Mouse (Mus musculus) thymus, adult 2 months (tissue): ENCODE results near the gene Fbxw25. TPM values are rescaled to one million over a fixed set of nuclear protein-coding genes. Genes with fewer than 3 reads are reported as not detected.
"Not testable (repeated sequence)": the region's sequence is repeated elsewhere in the genome, so short reads cannot be mapped to it uniquely, and the experiment has no call there.

Source experiments
- DNase-seq: peaks from one replicate; pipeline ENCODE4 v3.0.0; 2021
- H3K27ac ChIP-seq: fragments of 200-500 bp; 2 replicates; pipeline ENCODE4 v1.5.1; 2012; ENCODE audit warnings: low read length, control low read depth; ENCODE audit not compliant: control insufficient read depth, insufficient read depth
- H3K27me3 ChIP-seq: fragments of 200-500 bp; 2 replicates; pipeline ENCODE4 v1.6.1; 2012; ENCODE audit warnings: mild to moderate bottlenecking, low read length, moderate library complexity, mixed read lengths; ENCODE audit not compliant: control insufficient read depth, insufficient read depth
- H3K36me3 ChIP-seq: fragments of 200-500 bp; 2 replicates; pipeline ENCODE4 v1.6.1; 2012; ENCODE audit warnings: mild to moderate bottlenecking, low read length, moderate library complexity; ENCODE audit not compliant: control insufficient read depth, insufficient read depth
- H3K4me1 ChIP-seq: fragments of 200-500 bp; replicated peaks from 2 replicates; pipeline ENCODE4 v1.6.1; 2012; ENCODE audit warnings: low read length; ENCODE audit not compliant: control insufficient read depth, insufficient read depth
- H3K4me3 ChIP-seq: fragments of 200-500 bp; 2 replicates; pipeline ENCODE4 v1.5.1; 2012; ENCODE audit warnings: mild to moderate bottlenecking, low read length, control low read depth, moderate library complexity; ENCODE audit not compliant: control insufficient read depth, insufficient read depth
- CTCF ChIP-seq: fragments of 200-500 bp; IDR thresholded peaks from 2 replicates; pipeline ENCODE4 v1.5.1; 2012; ENCODE audit warnings: mild to moderate bottlenecking, control low read depth, low read length, moderate library complexity, borderline replicate concordance; ENCODE audit not compliant: control insufficient read depth, poor library complexity, insufficient read depth; ENCODE audit errors: extremely low read depth
- POLR2A ChIP-seq: fragments of 200-500 bp; IDR thresholded peaks from 2 replicates; pipeline ENCODE4 v1.6.1; 2012; ENCODE audit warnings: mild to moderate bottlenecking, low read length, control low read depth, moderate library complexity; ENCODE audit not compliant: control insufficient read depth, poor library complexity, insufficient read depth; ENCODE audit errors: extremely low read depth
- WGBS: fragments of 180-500 bp; shearing (Covaris S2); methylation state at CpG from one replicate; pipeline ENCODE4 v1.1.7; 2018; 5-methylcytosine and 5-hydroxymethylcytosine counted together
- polyA plus RNA-seq: library from polyadenylated mRNA; depleted of rRNA; stranded (reverse); fragments of >200 nt; gene quantifications from 2 replicates; pipeline ENCODE4 v1.2.3, GENCODE M21; 2012; rRNA removed

Gene Fbxw25
- not detected in 2 replicates for polyA plus RNA-seq

DNA sequence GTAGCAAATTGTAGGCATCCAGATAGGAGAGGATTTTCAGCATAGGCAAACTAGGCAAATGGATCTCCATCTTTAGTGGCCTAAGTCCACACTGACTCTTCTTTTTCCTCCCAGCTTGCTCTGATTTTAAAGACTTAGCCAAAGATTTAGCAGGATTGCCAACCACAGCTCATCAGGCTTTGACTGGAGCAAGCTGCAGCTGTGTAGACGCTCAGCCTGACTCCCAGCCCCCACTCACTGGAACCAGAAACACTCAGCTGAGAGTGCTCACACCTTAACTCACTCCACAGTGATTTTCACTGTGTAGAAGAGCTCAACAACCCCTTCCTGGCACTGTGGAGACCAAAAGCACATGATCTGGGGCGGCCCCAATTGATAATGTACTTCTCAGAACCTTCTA is at the start of gene Fbxw25:
Fbxw25 (minus strand) TSS at position 101 of the 400 bp plus-strand sequence.
- not testable (repeated sequence) for DNase-seq, H3K36me3 ChIP-seq, H3K27ac ChIP-seq, H3K4me3 ChIP-seq, H3K27me3 ChIP-seq, H3K4me1 ChIP-seq
- 63% methylated on average over 2 of the region's 2 CpGs for WGBS

DNA sequence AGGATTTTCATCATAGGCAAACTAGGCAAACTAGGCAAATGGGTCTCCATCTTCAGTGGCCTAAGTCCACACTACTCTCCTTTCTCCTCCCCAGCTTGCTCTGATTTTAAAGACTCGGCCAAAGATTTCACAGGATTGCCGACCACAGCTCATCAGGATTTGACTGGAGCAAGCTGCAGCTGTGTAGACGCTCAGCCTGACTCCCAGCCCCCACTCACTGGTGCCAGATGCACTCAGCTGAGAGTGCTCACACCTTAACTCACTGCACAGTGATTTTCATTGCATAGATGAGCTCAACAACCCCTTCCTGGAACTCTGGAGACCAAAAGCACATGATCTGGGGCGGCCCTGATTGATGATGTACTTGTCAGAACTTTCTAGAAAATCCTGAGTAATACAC is 38.1 kb upstream of the Fbxw25 start, which contains the start of gene Fbxw18:
Fbxw18 (minus strand) TSS at position 101 of the 400 bp plus-strand sequence.
- H3K27ac ChIP-seq, H3K27me3 ChIP-seq, H3K4me3 ChIP-seq, DNase-seq, H3K4me1 ChIP-seq, H3K36me3 ChIP-seq: not testable (repeated sequence)
- 81% methylated on average over 4 of the region's 4 CpGs for WGBS

DNA sequence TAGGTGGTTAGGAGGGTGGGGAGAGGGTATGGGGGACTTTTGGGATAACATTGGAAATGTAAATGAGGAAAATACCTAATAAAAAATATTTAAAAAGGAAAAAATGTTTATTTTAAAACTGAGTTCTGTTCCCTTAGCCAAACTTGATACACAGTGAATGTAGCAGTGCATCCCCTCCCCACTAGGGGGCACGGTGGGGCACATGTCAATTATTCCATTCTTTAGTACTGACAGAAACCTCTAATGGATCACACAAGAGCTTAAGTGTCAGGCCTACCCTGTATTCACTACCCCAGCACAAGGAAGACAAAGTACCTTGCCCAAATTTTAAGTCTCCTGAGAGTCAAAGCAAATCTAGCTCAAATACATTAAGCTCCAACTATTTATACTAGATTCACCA is 20.8 kb upstream of the Fbxw25 start:
- no peak overlapping the region for H3K4me3 ChIP-seq
- H3K27ac ChIP-seq = no peak overlapping the region
- no peaks in the 10 kb centered on the region for H3K4me1 ChIP-seq
- no peaks in the 10 kb centered on the region for H3K36me3 ChIP-seq
- 0% methylated on average over 1 of the region's 1 CpGs for WGBS
- H3K27me3 ChIP-seq = no peaks in the 10 kb centered on the region
- DNase-seq = peak; percentile 25
- TF ChIP-seq CTCF = no peak
- TF ChIP-seq POLR2A = no peak

DNA sequence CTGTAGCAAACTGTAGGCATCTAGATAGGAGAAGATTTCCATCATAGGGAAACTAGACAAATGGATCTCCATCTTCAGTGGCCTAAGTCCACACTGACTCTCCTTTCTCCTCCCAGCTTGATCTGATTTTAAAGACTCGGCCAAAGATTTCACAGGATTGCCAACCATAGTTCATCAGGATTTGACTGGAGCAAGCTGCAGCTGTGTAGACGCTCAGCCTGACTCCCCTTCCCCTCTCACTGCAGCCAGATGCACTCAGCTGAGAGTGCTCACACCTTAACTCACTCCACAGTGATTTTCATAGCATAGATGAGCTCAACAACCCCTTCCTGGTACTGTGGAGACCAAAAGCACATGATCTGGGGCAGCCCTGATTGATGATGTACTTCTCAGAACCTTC is 38.5 kb downstream of the Fbxw25 start, which contains the start of gene Fbxw24:
Fbxw24 (minus strand) TSS at position 101 of the 400 bp plus-strand sequence.
- H3K27me3 ChIP-seq, H3K4me1 ChIP-seq, DNase-seq, H3K4me3 ChIP-seq, H3K36me3 ChIP-seq, H3K27ac ChIP-seq: not testable (repeated sequence)
- WGBS = 92% methylated on average over 2 of the region's 2 CpGs

DNA sequence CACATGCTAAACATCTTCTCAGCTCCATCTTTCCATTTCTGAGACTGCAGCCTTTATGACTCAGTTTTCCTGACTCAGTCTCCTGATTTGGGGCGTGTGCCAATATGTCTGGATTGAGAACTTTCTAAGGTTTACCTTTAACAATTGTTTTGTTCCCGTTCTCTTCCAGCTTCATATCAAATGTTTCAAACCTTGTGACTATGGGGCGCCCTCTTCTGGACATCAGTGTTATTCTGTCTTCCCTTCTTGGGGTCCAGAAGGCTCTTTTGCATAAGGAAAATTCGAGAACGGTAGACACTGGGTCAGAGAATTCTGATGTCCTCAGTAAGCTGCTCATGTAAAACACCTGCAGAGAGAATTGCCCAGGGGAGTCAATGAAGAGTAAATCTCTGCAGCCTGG is 57.6 kb downstream of the Fbxw25 start:
- not testable (repeated sequence) for H3K36me3 ChIP-seq, H3K27ac ChIP-seq, H3K4me3 ChIP-seq, DNase-seq, H3K4me1 ChIP-seq, H3K27me3 ChIP-seq
- WGBS = 37% methylated on average over 5 of the region's 5 CpGs

DNA sequence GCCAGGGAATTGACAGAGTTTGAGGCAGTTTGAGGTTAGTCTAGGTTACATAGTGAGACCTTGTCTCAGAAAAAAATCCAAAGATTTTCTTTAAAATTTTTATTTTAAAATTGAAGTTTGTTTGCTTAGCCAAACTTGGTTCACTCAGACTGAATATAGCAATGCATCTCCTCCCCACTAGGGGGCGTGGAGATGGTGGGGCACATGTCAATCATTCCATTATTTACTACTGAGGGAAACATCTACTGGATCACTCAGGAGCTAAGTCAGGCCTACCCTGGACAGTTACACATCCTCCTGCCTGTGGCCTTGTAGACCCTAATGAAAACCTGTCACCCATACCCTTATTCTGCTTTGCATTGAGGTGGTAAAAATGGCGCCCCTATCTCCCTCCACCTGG is 62.3 kb downstream of the Fbxw25 start:
- H3K27ac ChIP-seq, H3K4me1 ChIP-seq, DNase-seq, H3K36me3 ChIP-seq, H3K27me3 ChIP-seq, H3K4me3 ChIP-seq: not testable (repeated sequence)
- 58% methylated on average over 2 of the region's 2 CpGs for WGBS

DNA sequence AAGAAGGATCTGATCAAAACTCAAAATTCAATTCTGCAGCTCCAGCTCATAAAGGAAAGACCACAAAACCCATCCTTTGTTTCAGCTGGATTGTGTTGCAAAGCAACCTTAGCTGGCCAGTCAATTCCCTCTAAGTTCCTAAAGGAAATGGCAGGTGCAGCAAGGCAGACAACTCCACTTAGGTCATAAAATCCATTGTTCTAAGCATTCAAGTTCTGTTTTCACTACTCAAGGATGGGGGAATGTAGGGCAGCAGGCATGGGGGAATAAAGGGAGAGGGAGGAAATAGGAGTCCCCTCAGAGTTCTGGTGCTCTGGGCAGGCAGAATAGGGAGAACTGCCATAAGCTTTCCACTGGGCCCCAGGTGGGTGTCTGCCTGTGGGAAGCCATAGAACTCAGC is 67.2 kb downstream of the Fbxw25 start:
- Histone ChIP-seq H3K27ac (no peak overlapping the region), H3K4me1 (no peaks in the 10 kb centered on the region), H3K27me3 (no peaks in the 10 kb centered on the region), H3K4me3 (no peak overlapping the region), H3K36me3 (no peaks in the 10 kb centered on the region)
- DNase-seq = no peak
- TF ChIP-seq POLR2A = no peak
- TF ChIP-seq CTCF = no peak

Other genes with a start within 250 kb of the Fbxw25 start
- gene Fbxw16, start 215.5 kb downstream of the Fbxw25 start, polyA plus RNA-seq = not detected in 2 replicates
- gene Fbxw19, start 168.8 kb downstream of the Fbxw25 start, polyA plus RNA-seq = not detected in 2 replicates
- not detected in 2 replicates for gene Fbxw15, start 96.4 kb downstream of the Fbxw25 start, polyA plus RNA-seq
- 0.08 TPM in 1 of 2 replicates, not detected in the other for gene Fbxw24, start 38.6 kb downstream of the Fbxw25 start, polyA plus RNA-seq
- gene Fbxw18, start 38.0 kb upstream of the Fbxw25 start, polyA plus RNA-seq = not detected in 2 replicates
- gene Fbxw26, start 81.4 kb upstream of the Fbxw25 start, polyA plus RNA-seq = 0.09 TPM in 1 of 2 replicates, not detected in the other
- not detected in 2 replicates for gene Fbxw27, start 126.0 kb upstream of the Fbxw25 start, polyA plus RNA-seq
- gene Spink8, start 147.6 kb upstream of the Fbxw25 start, polyA plus RNA-seq = 0.18 TPM in 1 of 2 replicates, not detected in the other
- gene Nme6, start 168.1 kb upstream of the Fbxw25 start, polyA plus RNA-seq = 18.5 and 21.3 TPM in 2 replicates
- 14.2 and 22.2 TPM in 2 replicates for gene Camp, start 185.0 kb upstream of the Fbxw25 start, polyA plus RNA-seq
- gene Cdc25a, start 210.9 kb upstream of the Fbxw25 start, polyA plus RNA-seq = 16.6 and 21.9 TPM in 2 replicates